Mouse (Mus musculus): ENCODE measurements around the gene Paxbp1.

The Paxbp1 gene

GRCm38 (mm10) chr16:91055150-91055549 lies 10.8 kb upstream of the Paxbp1 start:
- no peak for DNase-seq (ENCODE audit: low spot score in 2 of 2)

GRCm38 (mm10) chr16:91053599-91053998 lies 9.3 kb upstream of the Paxbp1 start:
- no peak for DNase-seq (ENCODE audit: low spot score in 2 of 2)

DNA sequence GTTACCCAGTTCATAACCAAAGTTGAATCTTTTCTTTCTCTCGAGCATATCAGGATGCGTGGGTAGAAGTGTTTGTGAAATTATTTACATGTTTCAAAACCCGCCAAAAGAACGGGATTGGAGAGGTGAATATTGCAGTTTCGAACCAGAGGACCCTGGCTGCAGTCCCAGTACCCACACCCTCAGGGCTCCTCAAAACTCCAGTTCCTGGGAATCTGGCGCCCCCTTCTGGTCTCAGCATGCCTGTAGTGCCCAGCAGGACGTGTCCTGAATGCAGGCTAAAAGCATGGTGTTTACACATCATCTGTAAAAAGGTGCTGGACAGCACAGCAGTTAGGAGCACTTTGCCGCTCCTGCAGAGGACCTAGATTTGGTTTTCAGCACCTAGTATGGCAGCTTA lies 1.2 kb upstream of the Paxbp1 start:
- peak; percentile 18 to 35 for DNase-seq (ENCODE audit: low spot score in 2 of 2)

DNA sequence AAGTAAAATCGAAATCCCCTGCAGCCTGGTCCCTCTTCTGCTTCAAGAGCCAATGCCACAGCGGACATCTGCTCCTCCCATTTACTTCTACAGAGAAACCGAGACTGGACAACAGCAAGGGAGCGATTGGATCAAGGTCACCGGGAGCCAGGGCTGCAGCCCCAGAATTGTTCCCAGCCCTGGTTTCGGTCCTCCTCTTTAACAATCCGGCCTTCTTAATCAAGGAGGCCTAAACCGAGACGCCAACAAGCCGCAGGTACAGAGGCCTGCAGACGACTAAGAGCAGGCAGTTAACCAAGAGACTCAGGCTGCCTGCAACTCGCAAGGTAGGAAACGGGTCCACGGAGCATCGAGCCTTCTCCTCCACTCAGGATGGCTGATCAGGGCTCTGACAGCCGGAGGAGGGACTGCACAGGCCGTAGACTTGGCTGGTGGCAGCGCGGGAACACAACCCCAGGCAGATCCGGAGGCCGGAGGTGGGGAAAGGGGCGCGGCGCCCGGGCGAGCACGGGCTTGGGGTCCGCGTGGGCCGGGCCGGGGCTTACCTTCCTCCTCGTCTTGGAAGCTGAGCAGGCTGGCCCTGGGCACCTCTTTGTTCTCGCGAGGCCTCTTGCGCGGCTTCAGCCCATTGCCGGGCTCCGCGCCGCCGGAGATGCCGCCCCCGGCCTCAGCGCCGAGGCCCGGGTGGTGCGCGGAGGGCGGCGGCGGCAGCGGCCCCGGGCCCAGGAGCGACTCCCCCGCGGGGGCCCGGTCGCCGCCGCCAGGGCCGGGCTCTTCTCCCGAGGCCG lies 688 bp downstream of the Paxbp1 start:
- DNase-seq (ENCODE audit: low spot score in 2 of 2) = peak; percentile 52 to 54

DNA sequence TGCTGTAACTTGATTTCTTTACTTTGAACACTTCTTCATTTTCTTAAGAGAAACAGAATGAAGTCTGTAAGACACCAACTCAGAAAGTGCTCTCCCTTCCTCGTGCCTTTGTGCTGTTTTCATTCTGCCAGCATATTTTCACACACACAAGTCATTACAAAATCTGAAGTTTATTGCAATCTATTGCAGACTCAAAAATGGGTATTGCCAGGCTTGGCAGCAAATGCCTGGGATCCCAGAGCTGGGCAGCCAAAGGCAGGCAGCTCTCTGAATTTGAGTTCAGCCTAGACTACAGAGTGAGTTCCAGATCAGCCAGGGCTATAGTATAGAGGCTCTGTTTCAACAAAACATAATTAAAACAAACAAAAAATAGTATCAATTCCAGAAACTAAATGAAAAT lies 1.7 kb downstream of the Paxbp1 start:
- no peak for DNase-seq (ENCODE audit: low spot score in 2 of 2)

- DNase-seq (ENCODE audit: low spot score in 2 of 2) = no peak
Measured at GRCm38 (mm10) chr16:91035866-91036265, 8.5 kb downstream of the Paxbp1 start.

DNA sequence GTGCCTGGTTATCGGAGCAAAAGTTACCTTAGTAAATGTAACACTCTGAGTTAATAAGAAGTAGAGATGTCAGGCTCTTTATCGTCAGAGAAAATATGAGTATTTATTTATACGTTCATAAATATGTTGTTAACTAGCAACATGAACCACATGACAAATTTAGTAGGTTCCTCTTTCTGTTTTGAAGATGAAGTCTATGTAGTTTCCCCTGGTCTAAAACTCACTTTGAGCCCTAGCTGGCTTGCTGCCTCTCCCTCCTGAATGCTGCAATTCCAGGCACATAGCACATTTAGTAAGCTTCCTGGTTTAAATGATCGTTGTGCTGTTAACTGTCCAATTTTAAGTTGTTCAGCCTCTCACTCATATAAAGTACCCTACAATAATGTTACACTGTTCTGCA lies 13.6 kb downstream of the Paxbp1 start:
- no peak for DNase-seq (ENCODE audit: low spot score in 2 of 2)

GRCm38 (mm10) chr16:91029901-91030300 lies 14.4 kb downstream of the Paxbp1 start:
- no peak for DNase-seq (ENCODE audit: low spot score in 2 of 2)

DNA sequence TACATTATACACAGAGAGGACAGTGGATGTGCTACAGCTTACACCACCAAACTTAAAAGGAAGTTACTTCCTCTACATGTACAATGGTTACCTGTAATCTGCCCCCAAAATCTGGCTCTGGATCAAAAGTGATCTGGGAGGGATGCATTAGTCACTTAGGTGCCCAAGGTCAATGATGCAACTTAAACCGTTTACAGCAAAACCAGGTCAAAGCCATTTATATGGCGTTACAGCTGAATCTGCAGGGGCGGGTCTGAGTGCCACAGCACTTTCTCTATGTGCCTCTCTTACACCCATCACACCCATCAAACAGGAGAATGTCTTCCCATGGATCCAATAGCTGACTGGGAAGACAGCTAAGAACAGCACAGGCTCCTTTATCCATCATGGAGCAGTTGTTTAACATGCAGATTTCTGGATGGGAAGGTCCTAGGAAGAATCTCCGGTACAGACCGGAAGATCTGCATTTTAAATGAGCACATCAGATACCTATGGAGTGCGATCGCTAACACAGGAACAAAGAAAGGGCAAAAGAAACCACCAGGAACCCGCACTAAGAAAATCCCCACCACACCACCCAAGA lies 15.1 kb downstream of the Paxbp1 start:
- no peak for DNase-seq (ENCODE audit: low spot score in 2 of 2)

GRCm38 (mm10) chr16:91026290-91026689 lies 18.1 kb downstream of the Paxbp1 start:
- DNase-seq (ENCODE audit: low spot score in 2 of 2) = no peak

- DNase-seq (ENCODE audit: low spot score in 2 of 2) = no peak
Measured at GRCm38 (mm10) chr16:91023384-91023783, 21.0 kb downstream of the Paxbp1 start.

GRCm38 (mm10) chr16:91020842-91021483 lies 23.4 kb downstream of the Paxbp1 start:
- peak in 1 of 2 experiments; percentile 19 for DNase-seq (ENCODE audit: low spot score in 2 of 2)

- no peak for DNase-seq (ENCODE audit: low spot score in 2 of 2)
Measured at GRCm38 (mm10) chr16:91019476-91019875, 24.9 kb downstream of the Paxbp1 start.

DNA sequence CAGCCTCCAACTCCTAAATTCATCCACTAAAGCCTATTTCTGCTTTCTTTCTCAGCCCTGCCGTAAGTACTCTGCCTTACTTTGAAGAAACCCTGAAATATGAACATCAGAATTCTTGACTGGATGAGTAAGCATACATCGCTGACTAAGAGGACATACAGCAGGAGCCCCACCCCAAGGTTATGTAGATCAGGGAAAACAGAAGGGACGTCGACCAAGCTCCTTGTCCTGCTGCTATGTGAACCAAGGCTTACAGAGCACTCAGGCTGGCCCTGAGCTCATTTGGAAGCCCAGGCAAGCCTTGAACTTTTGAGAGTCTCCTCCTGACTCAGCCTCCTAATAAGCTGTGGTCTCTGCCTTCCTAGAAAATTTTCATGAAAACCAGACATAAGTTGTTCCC lies 28.6 kb downstream of the Paxbp1 start:
- no peak for DNase-seq (ENCODE audit: low spot score in 2 of 2)

DNA sequence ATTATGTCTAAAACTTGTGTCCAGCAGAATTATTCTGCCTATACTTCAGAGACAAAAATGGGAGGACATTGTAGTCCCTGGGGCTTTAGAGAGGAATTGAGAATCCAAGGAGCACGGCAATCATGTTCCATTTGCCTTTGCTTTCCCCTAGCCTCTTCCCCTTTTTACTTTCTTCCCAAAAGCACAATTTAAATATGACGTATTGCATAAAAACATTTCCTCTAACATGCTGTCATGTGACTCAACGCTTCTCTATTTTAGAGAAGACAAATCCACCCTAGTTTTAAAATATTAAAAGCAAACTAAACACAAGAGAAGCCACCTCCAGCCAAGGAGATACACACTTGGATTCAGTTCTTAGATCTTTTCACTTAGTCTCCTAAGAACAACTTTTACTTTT lies 32.5 kb downstream of the Paxbp1 start:
- peak in 1 of 2 experiments; percentile 40 for DNase-seq (ENCODE audit: low spot score in 2 of 2)

GRCm38 (mm10) chr16:91011021-91011683 lies 33.2 kb downstream of the Paxbp1 start, which contains the start of gene Synj1:
Synj1 (minus strand) TSS chr16:91011308.
- peak; percentile 94 for DNase-seq (ENCODE audit: low spot score in 2 of 2)

GRCm38 (mm10) chr16:91010581-91011020 lies 33.7 kb downstream of the Paxbp1 start:
- DNase-seq (ENCODE audit: low spot score in 2 of 2) = no peak

DNA sequence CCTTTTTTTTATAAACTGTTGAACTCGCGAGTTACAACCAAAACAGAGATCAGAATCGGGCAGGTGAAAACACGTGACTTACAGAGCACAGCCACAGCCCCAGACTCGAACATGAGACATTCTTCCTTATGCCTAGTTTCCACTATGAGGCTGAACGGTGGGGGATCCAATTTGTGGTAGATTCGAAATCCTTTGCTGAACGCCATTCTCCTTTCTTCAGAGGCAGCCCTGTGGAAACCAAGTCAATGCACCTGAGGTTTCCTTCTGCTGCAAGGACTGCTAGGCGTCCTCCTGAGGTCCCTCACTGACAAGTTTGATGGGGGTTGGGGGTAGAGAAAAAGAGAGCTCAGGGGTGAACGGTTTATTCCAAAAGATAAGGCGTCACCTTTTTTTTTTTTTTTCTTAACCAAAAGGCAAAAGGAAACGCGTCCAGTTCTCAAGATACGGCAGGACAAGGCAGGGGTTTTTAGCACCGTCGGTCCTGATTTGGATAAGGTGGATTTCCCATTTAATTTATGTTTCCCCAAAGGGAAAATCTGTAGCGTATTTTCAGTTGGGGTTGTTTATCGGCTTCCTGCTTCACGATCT lies 34.3 kb downstream of the Paxbp1 start:
- DNase-seq (ENCODE audit: low spot score in 2 of 2) = peak in 1 of 2 experiments; percentile 15

DNA sequence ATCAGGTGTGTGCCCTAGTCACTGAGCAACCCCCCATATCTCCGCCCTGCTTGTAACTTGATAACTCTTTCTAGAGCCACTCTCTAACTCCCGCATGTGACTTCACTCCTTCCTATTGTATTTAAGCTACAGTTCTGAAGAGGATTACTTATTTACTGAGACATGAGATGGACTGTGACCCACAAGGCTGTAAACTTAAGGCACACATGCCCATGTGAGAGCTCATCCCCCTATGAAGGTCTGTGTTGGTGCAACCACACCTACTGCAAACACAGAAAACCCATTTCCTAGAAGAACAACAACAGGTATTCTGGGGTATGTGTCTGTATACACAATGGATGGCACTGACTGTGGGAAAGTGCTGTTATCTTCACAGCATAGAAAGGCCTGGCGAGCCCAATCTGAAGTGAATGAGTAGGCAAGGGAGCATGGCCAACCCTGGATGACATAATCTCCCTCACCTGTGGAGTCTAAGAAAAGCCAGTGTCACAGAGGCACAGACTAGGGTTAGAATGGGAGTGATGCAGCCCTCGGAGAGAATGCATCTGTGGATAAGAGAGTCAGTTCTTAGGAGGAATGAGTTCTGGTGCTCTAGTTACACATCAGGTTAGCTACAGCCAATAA lies 39.3 kb downstream of the Paxbp1 start:
- no peak for DNase-seq (ENCODE audit: low spot score in 2 of 2)

- DNase-seq (ENCODE audit: low spot score in 2 of 2) = peak in 1 of 2 experiments; percentile 27
Measured at GRCm38 (mm10) chr16:91001098-91001497, 43.2 kb downstream of the Paxbp1 start.

GRCm38 (mm10) chr16:90999827-91000226 lies 44.5 kb downstream of the Paxbp1 start:
- DNase-seq (ENCODE audit: low spot score in 2 of 2) = peak; percentile 55 to 63
